Mouse (Mus musculus) erythroblast, adult 5-6 weeks (primary cell): Measurements from ENCODE around the gene Arl5c. TPM values are rescaled to one million over a fixed set of nuclear protein-coding genes. Genes with fewer than 3 reads are reported as not detected.
A peak's percentile ranks its signal among the peaks of the same experiment; 100 is the strongest.

Source experiments
- ATAC-seq: replicated peaks from 2 replicates; pipeline ENCODE4 v1.8.0; 2016; ENCODE audit warnings: moderate number of reproducible peaks, mild to moderate bottlenecking, moderate TSS enrichment, inconsistent platforms; ENCODE audit not compliant: poor library complexity, low FRiP score, severe bottlenecking
- total RNA-seq, 2 experiments: library from RNA; stranded (forward) in 1 of 2; stranded (reverse) in 1 of 2; fragments of 150-400 nt in 1 of 2; fragments of 200-764, 138-1000 nt in 1 of 2; gene quantifications; 2 replicates each; pipeline versions ENCODE4 v1.2.3 to v1.2.4; 2015 to 2017; ENCODE audit warnings: low replicate concordance in 2 of 2

The Arl5c gene
- total RNA-seq, 2 experiments from 2014 or later: 0.96 to 2.6 TPM

DNA sequence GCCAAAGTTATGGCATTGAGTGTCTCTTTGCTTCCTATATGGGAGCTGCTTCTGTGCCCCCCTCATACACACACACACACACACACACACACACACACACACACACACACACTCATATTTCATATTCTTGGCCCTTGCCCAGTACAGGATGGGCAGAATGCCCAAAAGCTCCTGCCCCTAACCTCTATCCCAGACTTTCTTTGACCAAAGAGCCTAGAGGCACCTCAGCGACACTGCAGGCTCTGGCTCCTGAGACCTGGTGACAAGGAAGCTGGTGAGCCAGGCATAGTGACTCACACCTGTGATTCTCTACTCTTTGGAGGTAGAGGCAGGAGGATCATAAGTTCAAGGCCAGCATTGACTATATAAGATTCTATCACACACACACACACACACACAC lies 24.7 kb upstream of the Arl5c start:
- ATAC-seq: no peak

DNA sequence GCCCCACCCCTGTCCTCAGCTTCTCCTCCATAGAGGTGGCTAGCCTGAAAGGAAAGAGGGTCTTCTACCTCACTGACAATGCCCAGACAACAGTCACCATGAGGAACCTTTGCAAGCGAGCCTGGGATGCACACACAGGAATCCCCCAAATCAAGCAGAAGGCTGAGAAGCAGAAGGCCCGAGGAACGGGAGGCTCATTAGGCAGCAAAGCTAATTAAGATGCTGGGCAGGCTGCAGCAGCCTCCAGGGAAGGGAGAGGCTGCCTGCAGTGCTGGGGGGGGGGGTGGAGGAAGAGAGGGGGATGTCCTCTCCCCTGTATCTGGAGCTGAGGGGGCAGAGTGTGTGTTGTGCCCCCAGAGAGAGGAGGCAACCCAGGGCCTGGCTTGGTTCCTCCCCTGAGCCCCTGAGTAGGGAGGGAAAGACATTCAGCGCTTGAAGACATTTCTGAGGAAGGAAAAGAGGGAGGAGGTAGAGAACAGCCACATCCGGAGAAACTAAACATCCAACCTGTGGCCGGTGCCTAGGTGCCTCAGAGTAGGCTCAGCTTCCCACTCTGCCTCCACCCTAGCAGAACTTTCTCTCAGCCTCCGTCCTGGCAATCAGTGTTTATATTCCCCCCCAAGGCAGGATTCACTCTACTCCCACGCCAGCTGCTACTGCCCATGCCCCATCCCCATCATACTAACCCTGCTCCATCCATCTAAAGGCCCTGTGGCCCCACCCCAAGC lies 24.1 kb upstream of the Arl5c start:
- ATAC-seq: no peak

- no peak for ATAC-seq
These were observed 23.1 kb upstream of the Arl5c start for GRCm38 (mm10) chr11:98018858-98019641.

DNA sequence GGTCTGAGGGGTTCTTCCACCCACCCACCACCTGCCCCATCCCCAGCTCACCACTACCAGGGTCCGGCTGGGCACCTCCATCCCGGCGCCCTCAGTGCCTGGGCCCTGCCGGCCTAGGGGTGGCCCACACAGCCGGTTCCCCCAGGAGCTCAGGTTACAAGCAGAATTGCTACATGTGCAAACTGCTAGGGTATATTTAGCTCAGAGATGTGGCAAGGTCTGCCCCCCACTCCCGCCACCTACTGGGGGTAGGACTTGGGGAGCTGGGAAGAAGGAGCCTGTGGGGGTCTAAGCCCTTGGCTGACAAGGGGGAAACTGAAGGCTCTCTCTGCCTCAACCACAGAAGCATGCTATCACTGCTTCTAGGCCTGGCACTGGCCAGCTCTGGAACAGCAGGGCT lies 22.2 kb upstream of the Arl5c start:
- ATAC-seq: no peak

DNA sequence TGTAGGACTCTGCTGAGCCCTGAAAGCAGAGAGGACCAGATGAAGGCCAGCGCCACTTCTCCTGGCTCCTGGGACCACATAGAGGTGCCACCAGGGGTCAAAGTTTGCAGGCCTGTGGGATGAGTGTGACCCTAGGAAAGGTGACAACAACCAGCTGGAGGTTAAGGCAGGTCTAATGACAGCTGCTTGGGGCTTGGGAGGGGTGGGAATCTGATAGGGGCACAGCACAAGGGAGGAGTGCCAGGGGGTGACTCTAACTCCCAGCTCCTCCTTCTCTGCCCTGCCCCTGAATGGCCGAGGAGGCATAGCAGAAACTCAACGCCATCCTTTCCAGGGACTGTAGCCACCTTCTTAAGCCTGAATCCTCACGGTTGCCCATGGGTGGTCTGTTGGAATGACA lies 20.8 kb upstream of the Arl5c start:
- ATAC-seq: no peak

- ATAC-seq: no peak
These were observed 20.2 kb upstream of the Arl5c start for GRCm38 (mm10) chr11:98016177-98016576.

DNA sequence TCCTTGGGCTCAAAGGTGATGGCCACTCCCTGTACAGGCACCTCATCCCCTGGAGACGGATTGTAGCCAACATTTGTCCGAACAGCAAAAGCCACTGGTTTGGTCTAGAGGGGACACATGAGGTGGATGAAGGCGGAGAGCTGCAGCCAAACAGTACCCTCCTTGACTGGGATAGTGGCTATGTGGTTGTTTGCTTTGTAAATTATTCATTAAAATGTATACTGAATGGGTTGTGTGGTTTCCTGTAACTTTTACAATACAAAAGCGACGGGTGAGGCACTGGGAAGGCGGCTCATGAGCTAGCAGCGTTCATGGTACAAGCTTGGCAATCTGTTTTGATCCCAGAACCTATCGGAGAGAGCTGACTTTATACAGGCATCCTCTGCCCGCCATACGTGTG lies 16.9 kb upstream of the Arl5c start:
- ATAC-seq: no peak

DNA sequence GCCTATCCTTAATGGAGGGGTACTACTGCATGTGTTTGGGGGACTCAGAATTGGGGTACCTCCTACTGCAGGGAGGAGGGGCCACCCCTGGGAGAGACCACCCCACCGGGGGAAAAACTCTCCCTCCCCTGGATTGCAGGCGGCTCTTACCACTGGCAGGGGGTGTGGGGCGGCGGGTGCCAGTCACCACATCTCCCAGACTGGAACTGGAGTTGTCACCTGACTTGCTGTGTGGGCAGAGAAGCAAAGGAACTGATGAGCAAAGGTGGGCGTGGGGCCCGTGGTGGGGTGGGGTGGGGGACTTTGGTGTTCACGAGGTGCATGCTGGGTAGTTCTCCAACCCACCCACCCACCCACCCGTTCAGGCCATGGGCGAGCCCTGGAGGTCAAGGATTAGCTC lies 15.7 kb upstream of the Arl5c start:
- ATAC-seq: no peak

- ATAC-seq: no peak
These were observed 12.1 kb upstream of the Arl5c start for GRCm38 (mm10) chr11:98008087-98008486.

GRCm38 (mm10) chr11:98005686-98006085 lies 9.7 kb upstream of the Arl5c start:
- ATAC-seq: no peak

DNA sequence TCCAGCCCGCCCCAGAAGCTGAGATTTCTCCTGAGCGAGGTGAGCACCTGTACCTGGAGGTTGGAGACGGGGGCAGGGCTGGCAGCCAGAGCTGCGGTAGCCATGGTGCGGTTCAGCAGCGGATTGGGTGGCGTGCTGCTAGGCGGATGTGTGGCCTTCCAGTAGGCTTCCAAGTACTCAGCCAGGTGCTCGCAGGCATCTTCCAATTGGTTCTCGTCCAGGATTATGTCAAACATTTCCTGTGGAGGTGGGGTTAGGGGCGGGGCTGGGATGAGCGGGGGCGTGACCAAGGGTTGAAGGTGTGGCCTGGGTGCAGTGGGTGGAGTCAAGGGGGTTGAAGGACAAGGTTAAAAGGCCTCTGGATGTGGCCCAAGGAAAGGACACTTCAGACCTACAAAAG lies 9.1 kb upstream of the Arl5c start:
- no peak for ATAC-seq

GRCm38 (mm10) chr11:98004161-98004560 lies 8.2 kb upstream of the Arl5c start:
- no peak for ATAC-seq

GRCm38 (mm10) chr11:98003171-98003671 lies 7.2 kb upstream of the Arl5c start:
- ATAC-seq: no peak

GRCm38 (mm10) chr11:98002627-98003026 lies 6.6 kb upstream of the Arl5c start:
- 0 out of 2 replicates have a peak, but pooled peaks have one; percentile 17 for ATAC-seq

GRCm38 (mm10) chr11:98001986-98002385 lies 6.0 kb upstream of the Arl5c start:
- ATAC-seq: no peak

GRCm38 (mm10) chr11:98001351-98001824 lies 5.4 kb upstream of the Arl5c start:
- no peak for ATAC-seq

DNA sequence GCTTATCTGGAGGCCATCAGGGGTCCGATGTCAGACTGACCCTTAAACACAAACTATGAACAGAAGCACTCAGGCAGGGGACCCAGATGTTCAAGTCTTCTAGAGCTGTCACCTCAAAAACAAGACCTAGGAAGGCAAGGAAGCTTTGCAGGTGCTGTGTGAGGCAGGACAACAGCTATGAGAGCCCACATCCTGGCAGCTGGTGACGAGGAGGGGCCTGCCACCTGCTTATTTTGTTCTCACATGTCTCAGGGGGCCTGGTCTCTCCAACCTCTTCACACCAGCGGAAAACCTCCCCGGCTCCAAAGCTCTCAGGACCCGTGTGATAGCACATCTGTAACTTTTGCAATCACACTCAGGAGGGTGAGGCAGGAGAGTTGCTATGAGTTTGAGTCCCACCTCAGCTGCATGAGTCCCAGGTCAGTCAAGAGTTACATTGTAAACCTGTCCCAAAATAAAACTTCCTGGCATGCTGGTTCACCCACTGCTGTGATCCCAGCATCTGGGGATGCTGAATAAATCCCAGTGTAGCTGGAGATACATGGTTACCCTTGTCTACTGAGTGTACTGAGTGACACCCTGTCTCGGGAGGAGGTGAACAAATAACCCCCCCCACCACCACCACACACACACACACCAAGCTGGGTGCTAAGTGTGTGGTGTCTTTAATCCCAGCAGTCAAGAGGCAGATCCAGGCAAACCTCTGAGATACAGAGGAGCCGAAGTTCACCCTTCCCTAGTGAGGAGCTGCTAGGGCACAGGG lies 4.6 kb upstream of the Arl5c start:
- ATAC-seq: no peak

DNA sequence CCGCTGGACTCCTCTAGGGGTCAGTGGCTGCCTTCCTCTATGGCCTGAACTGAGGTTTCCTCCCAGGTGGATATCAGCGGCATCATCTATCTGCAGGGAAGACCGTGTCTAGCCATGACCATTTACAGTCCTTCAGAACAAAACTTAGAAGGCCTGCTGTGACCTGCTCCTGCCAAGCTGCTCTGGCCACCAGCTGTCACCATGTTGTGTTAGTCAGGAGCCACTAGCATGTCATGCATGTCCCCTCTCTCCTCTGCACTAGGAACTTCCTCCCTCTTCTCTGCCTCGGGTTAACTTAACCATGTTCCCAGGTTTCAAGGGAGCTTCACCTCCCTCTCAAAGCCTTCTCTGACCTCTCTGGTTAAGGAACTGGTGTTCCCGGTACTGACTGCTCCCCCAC lies 3.8 kb upstream of the Arl5c start:
- ATAC-seq: no peak

- no peak for ATAC-seq
These were observed 3.1 kb upstream of the Arl5c start for GRCm38 (mm10) chr11:97998898-97999608.
